Mouse (Mus musculus) heart, embryonic 14.5 days (tissue): ENCODE results near the gene Faiml. TPM values are rescaled to one million over a fixed set of nuclear protein-coding genes. Genes with fewer than 3 reads are reported as not detected.
A peak's percentile ranks its signal among the peaks of the same experiment; 100 is the strongest.

Experiments used
- ATAC-seq: fragments of 200-750 bp; cut with Nextera tagmentation; 2 replicates; pipeline ENCODE4 v1.8.0; 2017; ENCODE audit warnings: low read depth, moderate TSS enrichment; ENCODE audit not compliant: insufficient number of reproducible peaks, insufficient read depth, low FRiP score
- H3K27ac ChIP-seq, 2 experiments: fragments of 200-500 bp in 1 of 2; fragments of 300-500 bp in 1 of 2; sonication (generic) in 1 of 2; replicated peaks in 1 of 2; 2 replicates each; pipeline ENCODE4 v1.5.1; 2012 to 2014; ENCODE audit warnings: low read depth in 2 of 2, low read length in 2 of 2, control low read depth in 1 of 2, mild to moderate bottlenecking in 1 of 2, mixed read lengths in 1 of 2; ENCODE audit not compliant: control insufficient read depth in 1 of 2, insufficient read depth in 1 of 2
- H3K27me3 ChIP-seq: fragments of 300-500 bp; sonication (generic); 2 replicates; pipeline ENCODE4 v1.6.1; 2014; ENCODE audit warnings: mild to moderate bottlenecking, low read length, control low read depth; ENCODE audit not compliant: control insufficient read depth, insufficient read depth
- H3K36me3 ChIP-seq: fragments of 300-500 bp; sonication (generic); 2 replicates; pipeline ENCODE4 v1.6.1; 2014; ENCODE audit warnings: mild to moderate bottlenecking, control low read depth, low read length, mixed read lengths; ENCODE audit not compliant: control insufficient read depth, insufficient read depth
- H3K4me1 ChIP-seq, 2 experiments: fragments of 200-500 bp in 1 of 2; fragments of 300-500 bp in 1 of 2; sonication (generic) in 1 of 2; 2 replicates each; pipeline ENCODE4 v1.6.1; 2012 to 2014; ENCODE audit warnings: low read length in 2 of 2, control low read depth in 1 of 2, mixed read lengths in 1 of 2; ENCODE audit not compliant: control insufficient read depth in 2 of 2, insufficient read depth in 2 of 2
- H3K4me2 ChIP-seq: fragments of 300-500 bp; sonication (generic); 2 replicates; pipeline ENCODE4 v1.6.1; 2014; ENCODE audit warnings: mild to moderate bottlenecking, low read length
- H3K4me3 ChIP-seq, 2 experiments: fragments of 200-500 bp in 1 of 2; fragments of 300-500 bp in 1 of 2; sonication (generic) in 1 of 2; 2 replicates each; pipeline ENCODE4 v1.5.1; 2012 to 2014; ENCODE audit warnings: low read length in 2 of 2, mild to moderate bottlenecking in 2 of 2, control low read depth in 1 of 2, low read depth in 1 of 2, moderate library complexity in 1 of 2; ENCODE audit not compliant: control insufficient read depth in 1 of 2, insufficient read depth in 1 of 2
- H3K9ac ChIP-seq: fragments of 300-500 bp; sonication (generic); 2 replicates; pipeline ENCODE4 v1.6.1; 2014; ENCODE audit warnings: mild to moderate bottlenecking, low read length
- H3K9me3 ChIP-seq: fragments of 300-500 bp; sonication (generic); 2 replicates; pipeline ENCODE4 v1.6.1; 2016; ENCODE audit warnings: low read length, control low read depth; ENCODE audit not compliant: control insufficient read depth
- WGBS: fragments of 180-500 bp; shearing (Covaris S2); extraction: QIAGEN DNeasy Blood & Tissue Kit; methylation state at CpG from one replicate; pipeline ENCODE4 v1.1.7; 2014; 5-methylcytosine and 5-hydroxymethylcytosine counted together
- polyA plus RNA-seq: library from polyadenylated mRNA; unstranded; fragments of >200 nt; fragmentation: Nextera tagmentation; extraction: Ambion mirVana; gene quantifications from 2 replicates; pipeline ENCODE4 v1.2.1, GENCODE M21; 2014

The Faiml gene
- polyA plus RNA-seq = not detected in 2 replicates

GRCm38 (mm10) chr9:99237139-99237538 lies at the start of gene Faiml:
Gene Faiml, minus strand, starts transcription at chr9:99237239.
- no peak within 1 kb of the TSS for H3K27ac ChIP-seq
- no peak for ATAC-seq
- WGBS = 84% methylated on average over 14 of the region's 14 CpGs

DNA sequence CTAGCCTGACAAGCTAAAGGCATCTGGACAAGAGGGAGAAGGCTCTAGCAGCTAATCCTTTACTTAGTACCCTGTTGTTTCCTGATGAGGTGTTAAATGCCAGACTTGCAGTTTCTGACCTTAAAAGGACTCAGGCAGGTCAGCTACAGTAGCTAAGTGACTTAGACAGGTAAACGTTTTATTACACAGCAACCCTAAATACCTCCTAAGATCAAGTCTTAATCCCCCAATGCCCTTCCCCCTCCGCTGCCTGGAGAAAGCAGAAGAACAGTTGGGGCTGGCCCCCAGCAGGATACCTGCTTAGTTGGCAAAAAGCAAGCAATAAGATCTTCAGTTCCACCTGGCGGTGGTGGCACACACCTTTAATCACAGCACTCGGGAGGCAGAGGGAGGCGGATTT lies 21.9 kb upstream of the Faiml start:
- ATAC-seq = no peak
- Histone ChIP-seq H3K9me3 (no peaks in the 10 kb centered on the region), H3K9ac (no peak overlapping the region), H3K36me3 (peaks cover 57% of the 10 kb centered on the region), H3K4me1 (no peaks in the 10 kb centered on the region), H3K27me3 (no peaks in the 10 kb centered on the region), H3K27ac (no peak overlapping the region), H3K4me3 (no peak overlapping the region), H3K4me2 (no peak overlapping the region)
- WGBS = 76% methylated on average over 5 of the region's 5 CpGs

More at GRCm38 (mm10) chr9:99237139-99237538, at the start of gene Faiml:
- H3K9ac ChIP-seq = no peak within 1 kb of the TSS
- no peaks in the 10 kb centered on the region for H3K27me3 ChIP-seq
- H3K4me2 ChIP-seq = no peak within 1 kb of the TSS
- no peaks in the 10 kb centered on the region for H3K36me3 ChIP-seq
- no peaks in the 10 kb centered on the region; a peak in 1 of 4 replicates for H3K4me1 ChIP-seq
- no peak within 1 kb of the TSS for H3K4me3 ChIP-seq
- no peaks in the 10 kb centered on the region for H3K9me3 ChIP-seq

GRCm38 (mm10) chr9:99256821-99257220 lies 19.8 kb upstream of the Faiml start:
- Histone ChIP-seq H3K9me3 (no peaks in the 10 kb centered on the region), H3K4me1 (no peaks in the 10 kb centered on the region), H3K9ac (no peak overlapping the region), H3K4me3 (no peak overlapping the region), H3K4me2 (no peak overlapping the region), H3K27me3 (no peaks in the 10 kb centered on the region), H3K27ac (no peak overlapping the region), H3K36me3 (peaks cover 38% of the 10 kb centered on the region)
- no peak for ATAC-seq
- WGBS = 82% methylated on average over 3 of the region's 3 CpGs

DNA sequence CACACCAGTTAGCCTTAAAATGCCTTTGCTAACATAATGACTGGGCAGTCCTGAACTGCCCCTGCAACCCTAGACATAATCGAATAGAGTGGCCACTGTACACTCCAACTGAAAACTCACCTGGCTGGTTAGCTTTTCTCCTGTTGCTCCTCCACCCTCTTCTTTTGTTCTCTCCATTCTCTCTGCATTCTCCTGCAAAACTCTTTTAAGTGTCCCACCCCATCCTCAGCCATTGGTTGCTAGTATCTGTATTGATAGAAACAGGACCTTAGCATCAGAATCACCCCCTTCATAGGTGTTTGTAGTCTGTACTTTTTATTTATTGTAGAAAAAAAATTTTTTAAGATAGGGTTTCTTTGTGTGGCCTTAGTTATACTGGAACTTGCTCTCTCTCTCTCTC lies 19.2 kb upstream of the Faiml start:
- H3K27ac ChIP-seq = no peak overlapping the region
- H3K27me3 ChIP-seq = no peaks in the 10 kb centered on the region
- no peak overlapping the region for H3K4me3 ChIP-seq
- H3K4me1 ChIP-seq = no peaks in the 10 kb centered on the region
- H3K9ac ChIP-seq = no peak overlapping the region
- H3K9me3 ChIP-seq = no peaks in the 10 kb centered on the region
- H3K4me2 ChIP-seq = no peak overlapping the region
- ATAC-seq = no peak
- H3K36me3 ChIP-seq = peaks cover 37% of the 10 kb centered on the region
- 92% methylated on average over 1 of the region's 1 CpGs for WGBS

DNA sequence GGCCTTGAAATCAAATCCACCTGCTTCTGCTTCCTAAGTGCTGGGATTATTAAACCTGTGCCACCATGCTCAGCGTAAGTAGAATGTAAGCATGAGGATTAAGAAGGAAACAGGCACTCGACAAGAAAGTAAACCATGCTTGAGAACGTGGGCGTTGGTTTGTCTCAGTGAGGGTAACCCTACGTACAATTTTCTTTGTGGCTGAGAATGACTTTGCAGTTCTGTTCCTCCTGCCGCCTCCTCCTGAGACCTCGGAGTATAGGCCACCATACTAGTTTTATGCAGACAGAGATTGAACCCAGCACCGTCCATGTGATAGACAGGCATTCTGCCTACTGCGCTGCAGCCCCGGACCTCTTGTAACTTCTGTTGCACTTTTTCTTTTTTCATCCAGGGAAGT lies 16.8 kb upstream of the Faiml start:
- no peak for ATAC-seq
- no peak overlapping the region for H3K4me2 ChIP-seq
- H3K36me3 ChIP-seq = peaks cover 32% of the 10 kb centered on the region
- H3K4me3 ChIP-seq = no peak overlapping the region
- no peaks in the 10 kb centered on the region for H3K27me3 ChIP-seq
- no peak overlapping the region for H3K9ac ChIP-seq
- no peaks in the 10 kb centered on the region for H3K9me3 ChIP-seq
- WGBS = 90% methylated on average over 10 of the region's 10 CpGs
- H3K4me1 ChIP-seq = no peaks in the 10 kb centered on the region
- no peak overlapping the region for H3K27ac ChIP-seq

- 95% methylated on average over 4 of the region's 4 CpGs for WGBS
- Histone ChIP-seq H3K4me1 (peaks cover 0 to 9% of the 10 kb centered on the region in 2 experiments; a peak in 1 of 4 replicates), H3K4me3 (no peak overlapping the region), H3K9ac (no peak overlapping the region), H3K36me3 (0 out of 2 replicates have a peak, but pooled peaks cover 9% of the 10 kb centered on the region), H3K9me3 (no peaks in the 10 kb centered on the region), H3K4me2 (no peak overlapping the region), H3K27ac (no peak overlapping the region), H3K27me3 (no peaks in the 10 kb centered on the region)
- no peak for ATAC-seq
These were observed 11.9 kb upstream of the Faiml start for GRCm38 (mm10) chr9:99248906-99249305.

DNA sequence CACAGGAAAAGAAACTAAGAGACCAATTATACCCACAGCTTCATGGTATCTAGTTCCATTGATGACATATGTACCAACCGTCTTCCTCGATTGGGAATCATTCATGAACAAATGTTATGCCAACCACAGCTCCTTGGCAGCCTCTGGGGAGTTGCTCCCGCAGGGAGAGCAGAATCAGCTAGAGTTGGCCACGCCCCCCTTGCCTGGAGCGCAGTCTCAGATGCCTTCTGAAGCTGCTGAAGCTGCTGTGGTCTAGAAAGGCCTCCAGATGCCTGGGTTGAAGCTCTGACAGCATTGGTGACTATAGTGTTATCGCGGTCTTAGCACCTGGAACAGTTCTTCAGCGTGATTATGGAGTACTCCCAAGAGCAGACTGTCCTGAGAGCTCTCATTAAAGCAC lies 11.3 kb upstream of the Faiml start:
- no peak for ATAC-seq
- Histone ChIP-seq H3K27me3 (no peaks in the 10 kb centered on the region), H3K9ac (no peak overlapping the region), H3K9me3 (no peaks in the 10 kb centered on the region), H3K4me3 (no peak overlapping the region), H3K27ac (no peak overlapping the region), H3K4me1 (peaks cover 0 to 9% of the 10 kb centered on the region in 2 experiments; a peak in 1 of 4 replicates), H3K36me3 (0 out of 2 replicates have a peak, but pooled peaks cover 7% of the 10 kb centered on the region), H3K4me2 (no peak overlapping the region)
- WGBS = 54% methylated on average over 8 of the region's 8 CpGs

- no peaks in the 10 kb centered on the region for H3K27me3 ChIP-seq
- peak overlapping the region in 1 of 2 experiments; percentile 58; a peak in 2 of 4 replicates for H3K27ac ChIP-seq
- WGBS = 4% methylated on average over 10 of the region's 10 CpGs
- peaks cover 3 to 13% of the 10 kb centered on the region in 2 experiments; a peak in 3 of 4 replicates for H3K4me1 ChIP-seq
- H3K9me3 ChIP-seq = no peaks in the 10 kb centered on the region
- peak overlapping the region; percentile 88 for H3K9ac ChIP-seq
- peak overlapping the region; percentile 63 to 94 for H3K4me3 ChIP-seq
- 0 out of 2 replicates have a peak, but pooled peaks cover 7% of the 10 kb centered on the region for H3K36me3 ChIP-seq
- H3K4me2 ChIP-seq = peak overlapping the region; percentile 70
- no peak for ATAC-seq
These were observed 6.9 kb upstream of the Faiml start for GRCm38 (mm10) chr9:99243895-99244293.
